Mouse (Mus musculus) MEL (cell line): ENCODE results near the gene Hecw2. TPM values are rescaled to one million over a fixed set of nuclear protein-coding genes. Genes with fewer than 3 reads are reported as not detected.

Experiments
- DNase-seq: peaks from one replicate; pipeline ENCODE4 v3.0.0; 2011; ENCODE audit warnings: low read depth, low spot score
- H3K27ac ChIP-seq: 2 replicates; pipeline ENCODE4 v1.5.1; 2012; ENCODE audit warnings: low read depth, mild to moderate bottlenecking, control low read depth, low read length, moderate library complexity; ENCODE audit not compliant: control insufficient read depth
- H3K27me3 ChIP-seq, 2 experiments: fragments of 150-350 bp in 1 of 2; sonication (generic) in 1 of 2; 2 replicates each; pipeline ENCODE4 v1.6.1; 2012; ENCODE audit warnings: low read length in 2 of 2, mild to moderate bottlenecking in 2 of 2, improper control_type of control experiment in 1 of 2, moderate library complexity in 1 of 2; ENCODE audit not compliant: insufficient read depth in 2 of 2, control insufficient read depth in 1 of 2
- H3K36me3 ChIP-seq, 2 experiments: 2 replicates each; pipeline ENCODE4 v1.6.1; 2012 to 2014; ENCODE audit warnings: low read length in 2 of 2, improper control_type of control experiment in 1 of 2, inconsistent platforms in 1 of 2, mild to moderate bottlenecking in 1 of 2; ENCODE audit not compliant: insufficient read depth in 2 of 2, control insufficient read depth in 1 of 2
- H3K4me1 ChIP-seq, 2 experiments: fragments of 150-350 bp in 1 of 2; sonication (generic) in 1 of 2; 2 replicates each; pipeline ENCODE4 v1.6.1; 2012; ENCODE audit warnings: low read length in 2 of 2, improper control_type of control experiment in 1 of 2, mild to moderate bottlenecking in 1 of 2; ENCODE audit not compliant: insufficient read depth in 2 of 2, control insufficient read depth in 1 of 2
- H3K4me3 ChIP-seq, 2 experiments: fragments of 150-350 bp in 1 of 2; sonication (generic) in 1 of 2; 2 replicates each; pipeline ENCODE4 v1.5.1; 2012; ENCODE audit warnings: low read depth in 2 of 2, low read length in 2 of 2, mild to moderate bottlenecking in 2 of 2, moderate library complexity in 2 of 2, control low read depth in 1 of 2, improper control_type of control experiment in 1 of 2; ENCODE audit not compliant: control insufficient read depth in 1 of 2, insufficient read depth in 1 of 2
- H3K79me2 ChIP-seq: 2 replicates; pipeline ENCODE4 v1.6.1; 2012; ENCODE audit warnings: mild to moderate bottlenecking, low read length, moderate library complexity; ENCODE audit not compliant: control insufficient read depth, poor library complexity, insufficient read depth
- H3K9ac ChIP-seq: 2 replicates; pipeline ENCODE4 v1.6.1; 2012; ENCODE audit warnings: low read depth, mild to moderate bottlenecking, control low read depth, low read length, moderate library complexity; ENCODE audit not compliant: control insufficient read depth, poor library complexity, severe bottlenecking
- H3K9me3 ChIP-seq: fragments of 150-350 bp; sonication (generic); replicated peaks from 2 replicates; pipeline ENCODE4 v1.6.1; 2012; ENCODE audit warnings: mild to moderate bottlenecking, low read length, improper control_type of control experiment, moderate library complexity; ENCODE audit not compliant: insufficient read depth
- BHLHE40 ChIP-seq: IDR thresholded peaks from 2 replicates; pipeline ENCODE4 v1.6.1; 2012; ENCODE audit warnings: low read depth, mild to moderate bottlenecking, inconsistent platforms, low read length, improper control_type of control experiment, borderline replicate concordance
- CHD1 ChIP-seq: IDR thresholded peaks from 2 replicates; pipeline ENCODE4 v1.6.1; 2012; ENCODE audit warnings: low read depth, mild to moderate bottlenecking, inconsistent platforms, low read length, improper control_type of control experiment
- CHD2 ChIP-seq: IDR thresholded peaks from 2 replicates; pipeline ENCODE4 v1.6.1; 2011; ENCODE audit warnings: low read length, improper control_type of control experiment
- CTCF ChIP-seq, 3 experiments: IDR thresholded peaks in 2 of 3; conservative IDR thresholded peaks in 1 of 3; 2 replicates each; pipeline ENCODE4 v1.5.1; 2011 to 2012; ENCODE audit warnings: low read length in 3 of 3, low read depth in 2 of 3, mild to moderate bottlenecking in 2 of 3, improper control_type of control experiment in 1 of 3, inconsistent platforms in 1 of 3, mixed read lengths in 1 of 3, moderate library complexity in 1 of 3; ENCODE audit not compliant: control insufficient read depth in 1 of 3, insufficient read depth in 1 of 3, poor library complexity in 1 of 3, severe bottlenecking in 1 of 3
- E2F4 ChIP-seq: IDR thresholded peaks from 2 replicates; pipeline ENCODE4 v1.6.1; 2011; ENCODE audit warnings: low read depth, low read length, improper control_type of control experiment, borderline replicate concordance
- ELF1 ChIP-seq: IDR thresholded peaks from 2 replicates; pipeline ENCODE4 v1.6.1; 2014; ENCODE audit warnings: low read depth, mild to moderate bottlenecking, inconsistent platforms, low read length, improper control_type of control experiment, moderate library complexity
- EP300 ChIP-seq, 2 experiments: IDR thresholded peaks; 2 replicates each; pipeline ENCODE4 v1.6.1; 2011; ENCODE audit warnings: improper control_type of control experiment in 2 of 2, low read length in 2 of 2, low read depth in 1 of 2, mild to moderate bottlenecking in 1 of 2
- ETS1 ChIP-seq: IDR thresholded peaks from 2 replicates; pipeline ENCODE4 v1.6.1; 2012; ENCODE audit warnings: low read depth, mild to moderate bottlenecking, inconsistent platforms, low read length, improper control_type of control experiment, moderate library complexity
- GABPA ChIP-seq: IDR thresholded peaks from 2 replicates; pipeline ENCODE4 v1.6.1; 2012; ENCODE audit warnings: low read depth, mild to moderate bottlenecking, inconsistent platforms, low read length, improper control_type of control experiment, moderate library complexity
- HCFC1 ChIP-seq: IDR thresholded peaks from 2 replicates; pipeline ENCODE4 v1.6.1; 2012; ENCODE audit warnings: low read depth, mild to moderate bottlenecking, inconsistent platforms, low read length, improper control_type of control experiment, moderate library complexity
- MAFK ChIP-seq: IDR thresholded peaks from 2 replicates; pipeline ENCODE4 v1.6.1; 2011; ENCODE audit warnings: low read depth, mild to moderate bottlenecking, low read length, improper control_type of control experiment, borderline replicate concordance
- MAX ChIP-seq: IDR thresholded peaks from 2 replicates; pipeline ENCODE4 v1.6.1; 2011; ENCODE audit warnings: low read length, improper control_type of control experiment
- MAZ ChIP-seq: IDR thresholded peaks from 2 replicates; pipeline ENCODE4 v1.6.1; 2012; ENCODE audit warnings: low read depth, mild to moderate bottlenecking, inconsistent platforms, low read length, improper control_type of control experiment
- MEF2A ChIP-seq: IDR thresholded peaks from 2 replicates; pipeline ENCODE4 v1.6.1; 2014; ENCODE audit warnings: low read depth, mild to moderate bottlenecking, inconsistent platforms, low read length, improper control_type of control experiment; ENCODE audit not compliant: poor library complexity, insufficient replicate concordance, severe bottlenecking; ENCODE audit errors: extremely low read depth
- MYB ChIP-seq: IDR thresholded peaks from 2 replicates; pipeline ENCODE4 v1.6.1; 2011; ENCODE audit warnings: mild to moderate bottlenecking, low read depth, low read length, improper control_type of control experiment
- MYC ChIP-seq: IDR thresholded peaks from 2 replicates; pipeline ENCODE4 v1.6.1; 2011; ENCODE audit warnings: low read depth, mild to moderate bottlenecking, low read length, improper control_type of control experiment, moderate library complexity
- NRF1 ChIP-seq: IDR thresholded peaks from 2 replicates; pipeline ENCODE4 v1.6.1; 2014; ENCODE audit warnings: low read depth, mild to moderate bottlenecking, inconsistent platforms, low read length, improper control_type of control experiment, moderate library complexity; ENCODE audit not compliant: poor library complexity, insufficient read depth, severe bottlenecking
- POLR2A ChIP-seq, 2 experiments: IDR thresholded peaks; 2 replicates each; pipeline ENCODE4 v1.6.1; 2011 to 2012; ENCODE audit warnings: low read length in 2 of 2, mild to moderate bottlenecking in 2 of 2, control low read depth in 1 of 2, improper control_type of control experiment in 1 of 2, low read depth in 1 of 2, moderate library complexity in 1 of 2; ENCODE audit not compliant: control insufficient read depth in 1 of 2, insufficient read depth in 1 of 2, poor library complexity in 1 of 2
- POLR2AphosphoS5 ChIP-seq: IDR thresholded peaks from 2 replicates; pipeline ENCODE4 v1.6.1; 2012; ENCODE audit warnings: low read depth, borderline replicate concordance, mild to moderate bottlenecking, inconsistent platforms, low read length, moderate library complexity, mixed read lengths
- RAD21 ChIP-seq: IDR thresholded peaks from 2 replicates; pipeline ENCODE4 v1.6.1; 2011; ENCODE audit warnings: mild to moderate bottlenecking, low read depth, low read length, improper control_type of control experiment
- RCOR1 ChIP-seq: IDR thresholded peaks from 2 replicates; pipeline ENCODE4 v1.6.1; 2012; ENCODE audit warnings: low read depth, mild to moderate bottlenecking, inconsistent platforms, low read length, improper control_type of control experiment
- SIN3A ChIP-seq: IDR thresholded peaks from 2 replicates; pipeline ENCODE4 v1.6.1; 2012; ENCODE audit warnings: low read length, improper control_type of control experiment, inconsistent platforms
- TAL1 ChIP-seq: IDR thresholded peaks from 2 replicates; pipeline ENCODE4 v1.6.1; 2012; ENCODE audit warnings: mild to moderate bottlenecking, inconsistent platforms, low read length, moderate library complexity, mixed read lengths
- TBP ChIP-seq: IDR thresholded peaks from 2 replicates; pipeline ENCODE4 v1.8.0; 2011; ENCODE audit warnings: low read depth, low read length, improper control_type of control experiment
- TCF12 ChIP-seq: IDR thresholded peaks from 2 replicates; pipeline ENCODE4 v1.6.1; 2014; ENCODE audit warnings: low read depth, mild to moderate bottlenecking, inconsistent platforms, low read length, improper control_type of control experiment, moderate library complexity
- USF1 ChIP-seq: IDR thresholded peaks from 2 replicates; pipeline ENCODE4 v1.6.1; 2014; ENCODE audit warnings: low read depth, mild to moderate bottlenecking, inconsistent platforms, low read length, improper control_type of control experiment, moderate library complexity
- USF2 ChIP-seq, 2 experiments: IDR thresholded peaks; 2 replicates each; pipeline ENCODE4 v1.6.1; 2011 to 2012; ENCODE audit warnings: improper control_type of control experiment in 2 of 2, low read length in 2 of 2, borderline replicate concordance in 1 of 2, inconsistent platforms in 1 of 2, low read depth in 1 of 2, mild to moderate bottlenecking in 1 of 2; ENCODE audit not compliant: insufficient read depth in 1 of 2
- ZC3H11A ChIP-seq: IDR thresholded peaks from 2 replicates; pipeline ENCODE4 v1.6.1; 2012; ENCODE audit warnings: low read depth, mild to moderate bottlenecking, inconsistent platforms, low read length, improper control_type of control experiment
- ZKSCAN1 ChIP-seq: IDR thresholded peaks from 2 replicates; pipeline ENCODE4 v1.6.1; 2012; ENCODE audit warnings: low read depth, mild to moderate bottlenecking, inconsistent platforms, low read length, improper control_type of control experiment, moderate library complexity
- polyA plus RNA-seq, 2 experiments: library from polyadenylated mRNA; stranded (reverse) in 1 of 2; unstranded in 1 of 2; fragments of >175 nt in 1 of 2; fragments of >200 nt in 1 of 2; gene quantifications; 2 replicates each; pipeline versions ENCODE4 v1.2.1 to v1.2.4; 2012; ENCODE audit warnings: low replicate concordance in 2 of 2, low read depth in 1 of 2; ENCODE audit not compliant: insufficient read length in 2 of 2, insufficient read depth in 1 of 2, missing spikeins in 1 of 2
- total RNA-seq: library from RNA; depleted of rRNA; stranded (reverse); fragments of 300-350 nt; gene quantifications from 2 replicates; pipeline ENCODE4 v1.2.3, GENCODE M21; 2012

Hecw2 gene
- total and polyA plus RNA-seq, 3 experiments, result not detected

DNA sequence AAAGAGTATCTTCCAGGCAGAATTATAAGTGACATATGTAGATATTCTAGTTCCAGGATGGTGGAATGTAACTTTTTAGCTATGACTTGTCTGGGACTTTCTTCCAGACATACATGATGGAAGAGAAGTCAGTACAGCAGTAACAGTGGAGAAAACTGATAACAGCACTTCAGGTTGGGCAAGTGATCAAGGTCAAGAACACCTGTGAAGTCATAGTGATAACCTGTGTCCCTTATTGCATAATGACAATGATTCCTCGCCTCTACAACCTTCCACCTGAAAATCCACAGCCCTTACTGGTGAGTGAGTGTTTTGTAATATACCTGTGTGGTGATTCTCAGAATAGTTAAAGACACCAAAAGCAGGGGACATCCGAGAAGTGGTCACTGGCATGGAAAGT is 400.7 kb downstream of the Hecw2 start:
- DNase-seq, result no peak
- TF ChIP-seq MAFK (no peak), MYC (no peak), ZKSCAN1 (no peak), CHD2 (no peak), TCF12 (no peak), CTCF (IDR thresholded peaks at IDR 0.05 in 2 of 3, conservative IDR thresholded peaks at IDR 0.05 in 1 of 3; ENCODE audit: control insufficient read depth in 1 of 3, insufficient read depth in 1 of 3, low read depth in 2 of 3, low read length in 3 of 3, poor library complexity in 1 of 3, severe bottlenecking in 1 of 3) (no peak), ZC3H11A (no peak), TBP (no peak), ETS1 (no peak), USF2 (IDR thresholded peaks at IDR 0.05; ENCODE audit: borderline replicate concordance in 1 of 2, insufficient read depth in 1 of 2, low read depth in 1 of 2, low read length in 2 of 2) (no peak), TAL1 (no peak), GABPA (no peak), E2F4 (no peak)
- TF ChIP-seq, all 39 proteins: peak for 0
- Histone ChIP-seq H3K79me2 (no peaks in the 10 kb centered on the region), H3K9me3 (no peaks in the 10 kb centered on the region), H3K27me3 (no peaks in the 10 kb centered on the region), H3K4me1 (peaks cover 7 to 15% of the 10 kb centered on the region in 2 experiments), H3K4me3 (no peak overlapping the region), H3K27ac (no peak overlapping the region), H3K36me3 (peaks cover 0 to 13% of the 10 kb centered on the region in 2 experiments; a peak in 2 of 4 replicates), H3K9ac (no peak overlapping the region)

DNA sequence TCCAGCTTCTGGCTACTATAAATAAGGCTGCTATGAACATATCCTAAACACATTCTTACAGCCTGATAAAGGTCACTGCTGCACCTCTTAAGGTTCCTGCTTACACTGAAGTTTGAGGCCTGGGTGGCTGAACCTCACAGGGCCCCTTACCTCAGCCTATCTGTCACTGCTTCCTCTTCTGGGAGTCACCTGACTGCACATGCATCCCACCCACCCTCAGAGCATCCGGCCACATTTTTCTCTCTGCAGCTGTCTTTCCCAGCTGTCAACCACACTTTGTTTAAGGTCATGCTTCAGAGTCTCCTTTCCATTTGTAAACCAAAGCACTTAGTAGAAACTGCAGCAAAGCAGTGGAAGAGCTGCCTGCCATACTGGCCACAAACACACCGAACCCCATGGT is 403.6 kb downstream of the Hecw2 start:
- Histone ChIP-seq H3K9me3 (no peaks in the 10 kb centered on the region), H3K4me3 (no peak overlapping the region), H3K36me3 (peaks cover 0 to 4% of the 10 kb centered on the region in 2 experiments; a peak in 2 of 4 replicates), H3K9ac (no peak overlapping the region), H3K27ac (no peak overlapping the region), H3K4me1 (peaks cover 0 to 6% of the 10 kb centered on the region in 2 experiments; a peak in 1 of 4 replicates), H3K27me3 (no peaks in the 10 kb centered on the region), H3K79me2 (no peaks in the 10 kb centered on the region)
- peak; percentile 36 for DNase-seq
- TF ChIP-seq MAZ (no peak), RCOR1 (no peak), EP300 (IDR thresholded peaks at IDR 0.05; ENCODE audit: low read depth in 1 of 2, low read length in 2 of 2) (0 out of 4 replicates have a peak, but pooled peaks of 1 of the 2 experiments have one; percentile 17), RAD21 (no peak), ETS1 (peak; percentile 36; the same call in 1 of the 2 replicates), MAFK (no peak), POLR2AphosphoS5 (no peak), ZKSCAN1 (no peak), HCFC1 (no peak), SIN3A (0 out of 2 replicates have a peak, but pooled peaks have one; percentile 35), TAL1 (no peak), CTCF (IDR thresholded peaks at IDR 0.05 in 2 of 3, conservative IDR thresholded peaks at IDR 0.05 in 1 of 3; ENCODE audit: control insufficient read depth in 1 of 3, insufficient read depth in 1 of 3, low read depth in 2 of 3, low read length in 3 of 3, poor library complexity in 1 of 3, severe bottlenecking in 1 of 3) (no peak), CHD1 (no peak), MEF2A (no peak), CHD2 (no peak), MYB (no peak), TCF12 (no peak), NRF1 (no peak), E2F4 (no peak), TBP (no peak), ELF1 (no peak), BHLHE40 (peak; percentile 52; the same call in 1 of the 2 replicates), USF1 (peak; percentile 77), POLR2A (IDR thresholded peaks at IDR 0.05; ENCODE audit: control insufficient read depth in 1 of 2, insufficient read depth in 1 of 2, low read depth in 1 of 2, low read length in 2 of 2, poor library complexity in 1 of 2) (no peak), MAX (no peak), MYC (no peak)
